Mouse (Mus musculus): ENCODE results near the gene Zc3h12d. TPM values are rescaled to one million over a fixed set of nuclear protein-coding genes. Genes with fewer than 3 reads are reported as not detected.

Gene Zc3h12d
- total RNA-seq, 1 experiment, result 0.04 TPM

DNA sequence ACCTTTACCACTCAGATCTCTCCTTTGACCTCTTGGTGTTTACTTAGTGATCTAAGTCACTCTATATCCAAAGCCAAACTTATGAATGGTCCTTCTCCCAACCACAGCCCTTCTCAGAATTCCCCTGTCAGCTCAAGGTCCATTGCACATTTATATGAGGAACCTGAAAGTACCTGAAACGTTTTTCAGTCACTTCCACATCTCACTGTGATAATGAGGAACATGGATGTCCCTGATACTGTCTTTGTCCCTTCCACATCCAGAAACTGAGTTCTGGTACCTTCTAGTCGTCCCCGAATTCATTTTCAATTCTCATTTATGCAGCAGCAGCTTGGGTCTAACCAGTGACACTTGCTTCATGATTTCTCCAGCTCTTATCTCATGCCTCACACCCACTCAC is 19.6 kb downstream of the Zc3h12d start:
- no peaks in the 10 kb centered on the region for H3K4me1 ChIP-seq (ENCODE audit: control insufficient read depth in 2 of 2, insufficient read depth in 2 of 2, low read length in 2 of 2, poor library complexity in 1 of 2)
- H3K4me3 ChIP-seq (ENCODE audit: insufficient read depth in 1 of 2, low read depth in 1 of 2, low read length in 2 of 2, poor library complexity in 1 of 2, severe bottlenecking in 1 of 2), result no peak overlapping the region
- H3K27ac ChIP-seq (ENCODE audit: insufficient read depth, low read depth, low read length, poor library complexity, severe bottlenecking), result no peak overlapping the region
- H3K36me3 ChIP-seq (ENCODE audit: control insufficient read depth, insufficient read depth, low read length, poor library complexity, severe bottlenecking), result no peaks in the 10 kb centered on the region
- TF ChIP-seq ZC3H11A (IDR thresholded peaks at IDR 0.05; ENCODE audit: borderline replicate concordance, low read depth, low read length) (no peak), MAFK (IDR thresholded peaks at IDR 0.05; ENCODE audit: insufficient read depth, low read depth, low read length) (no peak), HCFC1 (IDR thresholded peaks at IDR 0.05; ENCODE audit: borderline replicate concordance, insufficient read depth, low read length) (no peak), ZNF384 (IDR thresholded peaks at IDR 0.05; ENCODE audit: low read depth, low read length) (no peak), CHD2 (IDR thresholded peaks at IDR 0.05; ENCODE audit: low read depth, low read length) (no peak)
- H3K9ac ChIP-seq (ENCODE audit: insufficient read depth, low read depth, low read length, poor library complexity, severe bottlenecking), result no peak overlapping the region
- in situ Hi-C loops (cut with MboI; ENCODE audit: low sequenced_read_pairs in 2 of 2, unreplicated experiment in 2 of 2), result no loop called here
- H3K9me3 ChIP-seq (ENCODE audit: control insufficient read depth, insufficient read depth, low read depth, low read length), result no peaks in the 10 kb centered on the region
- DNase-seq (ENCODE audit: low read depth, low spot score), result no peak

DNA sequence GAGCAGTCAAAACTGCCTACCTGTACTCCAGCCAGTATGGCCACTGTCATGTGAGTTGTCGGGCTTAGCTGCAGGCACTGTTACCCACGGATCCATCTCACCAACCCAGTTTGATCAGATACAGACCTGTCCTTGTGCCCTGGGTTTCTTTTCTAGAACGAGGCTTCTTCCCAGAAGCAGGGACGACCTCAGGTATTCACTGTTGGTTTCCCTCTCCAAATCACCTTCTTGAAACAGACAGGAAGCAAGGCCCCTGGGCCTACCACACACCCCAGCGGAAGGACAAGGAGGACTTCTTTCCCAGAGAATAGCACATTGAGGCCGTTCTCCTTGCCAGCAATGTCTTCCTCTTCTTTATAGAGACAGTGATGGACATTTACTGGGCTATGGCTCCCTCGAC is 28.2 kb downstream of the Zc3h12d start:
- H3K27ac ChIP-seq (ENCODE audit: insufficient read depth, low read depth, low read length, poor library complexity, severe bottlenecking), result no peak overlapping the region
- no peak overlapping the region for H3K9ac ChIP-seq (ENCODE audit: insufficient read depth, low read depth, low read length, poor library complexity, severe bottlenecking)
- no peak for TF ChIP-seq ZNF384 (IDR thresholded peaks at IDR 0.05; ENCODE audit: low read depth, low read length)
- TF ChIP-seq ZC3H11A (IDR thresholded peaks at IDR 0.05; ENCODE audit: borderline replicate concordance, low read depth, low read length), result no peak
- TF ChIP-seq CHD2 (IDR thresholded peaks at IDR 0.05; ENCODE audit: low read depth, low read length), result no peak
- no peak for TF ChIP-seq HCFC1 (IDR thresholded peaks at IDR 0.05; ENCODE audit: borderline replicate concordance, insufficient read depth, low read length)
- TF ChIP-seq MAFK (IDR thresholded peaks at IDR 0.05; ENCODE audit: insufficient read depth, low read depth, low read length), result no peak
- in situ Hi-C loops (cut with MboI; ENCODE audit: low sequenced_read_pairs in 2 of 2, unreplicated experiment in 2 of 2), result no loop called here
- H3K36me3 ChIP-seq (ENCODE audit: control insufficient read depth, insufficient read depth, low read length, poor library complexity, severe bottlenecking), result no peaks in the 10 kb centered on the region
- no peak for DNase-seq (ENCODE audit: low read depth, low spot score)
- H3K9me3 ChIP-seq (ENCODE audit: control insufficient read depth, insufficient read depth, low read depth, low read length), result no peaks in the 10 kb centered on the region
- H3K4me3 ChIP-seq (ENCODE audit: insufficient read depth in 1 of 2, low read depth in 1 of 2, low read length in 2 of 2, poor library complexity in 1 of 2, severe bottlenecking in 1 of 2), result no peak overlapping the region
- H3K4me1 ChIP-seq (ENCODE audit: control insufficient read depth in 2 of 2, insufficient read depth in 2 of 2, low read length in 2 of 2, poor library complexity in 1 of 2), result no peaks in the 10 kb centered on the region

DNA sequence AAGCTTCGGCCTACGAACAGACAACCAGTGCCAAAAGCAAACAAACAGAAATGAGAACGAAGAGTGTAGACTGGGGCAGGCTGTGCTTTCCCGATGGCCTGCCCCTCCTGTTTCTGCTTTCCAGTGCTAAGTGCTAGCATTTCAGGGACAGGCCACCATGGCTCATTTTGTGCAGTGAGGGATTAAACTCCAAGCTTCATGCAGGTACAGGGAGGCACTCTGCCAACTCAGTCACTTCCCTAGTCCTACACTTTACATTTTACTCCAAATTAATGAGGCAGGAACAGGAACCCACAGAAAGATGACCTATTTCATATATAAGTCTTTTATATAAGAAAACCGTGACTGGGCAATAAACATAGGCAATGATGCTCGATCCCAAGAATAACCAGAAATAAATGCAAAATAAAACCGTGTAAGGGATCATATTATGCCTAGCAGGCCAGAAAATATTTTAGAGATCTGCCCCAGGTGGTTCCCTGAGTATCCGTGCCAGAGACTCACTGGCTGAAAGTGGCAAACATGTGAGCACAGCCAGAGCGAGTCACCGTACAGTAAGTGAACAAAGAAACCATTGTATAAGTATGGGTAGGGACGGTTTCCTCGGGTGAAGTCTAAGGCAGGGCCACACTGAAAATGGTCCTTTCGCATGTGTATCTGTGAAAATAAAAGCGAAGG is 29.1 kb downstream of the Zc3h12d start:
- in situ Hi-C loops (cut with MboI; ENCODE audit: low sequenced_read_pairs in 2 of 2, unreplicated experiment in 2 of 2), result no loop called here
- DNase-seq (ENCODE audit: low read depth, low spot score), result no peak
- Histone ChIP-seq H3K4me3 (ENCODE audit: insufficient read depth in 1 of 2, low read depth in 1 of 2, low read length in 2 of 2, poor library complexity in 1 of 2, severe bottlenecking in 1 of 2) (no peak overlapping the region), H3K9ac (ENCODE audit: insufficient read depth, low read depth, low read length, poor library complexity, severe bottlenecking) (no peak overlapping the region), H3K9me3 (ENCODE audit: control insufficient read depth, insufficient read depth, low read depth, low read length) (no peaks in the 10 kb centered on the region), H3K27ac (ENCODE audit: insufficient read depth, low read depth, low read length, poor library complexity, severe bottlenecking) (no peak overlapping the region), H3K36me3 (ENCODE audit: control insufficient read depth, insufficient read depth, low read length, poor library complexity, severe bottlenecking) (no peaks in the 10 kb centered on the region), H3K4me1 (ENCODE audit: control insufficient read depth in 2 of 2, insufficient read depth in 2 of 2, low read length in 2 of 2, poor library complexity in 1 of 2) (peaks cover 0 to 1% of the 10 kb centered on the region in 2 experiments; a peak in 1 of 4 replicates)
- TF ChIP-seq ZNF384 (IDR thresholded peaks at IDR 0.05; ENCODE audit: low read depth, low read length) (no peak), ZC3H11A (IDR thresholded peaks at IDR 0.05; ENCODE audit: borderline replicate concordance, low read depth, low read length) (no peak), MAFK (IDR thresholded peaks at IDR 0.05; ENCODE audit: insufficient read depth, low read depth, low read length) (no peak), HCFC1 (IDR thresholded peaks at IDR 0.05; ENCODE audit: borderline replicate concordance, insufficient read depth, low read length) (no peak), CHD2 (IDR thresholded peaks at IDR 0.05; ENCODE audit: low read depth, low read length) (no peak)

DNA sequence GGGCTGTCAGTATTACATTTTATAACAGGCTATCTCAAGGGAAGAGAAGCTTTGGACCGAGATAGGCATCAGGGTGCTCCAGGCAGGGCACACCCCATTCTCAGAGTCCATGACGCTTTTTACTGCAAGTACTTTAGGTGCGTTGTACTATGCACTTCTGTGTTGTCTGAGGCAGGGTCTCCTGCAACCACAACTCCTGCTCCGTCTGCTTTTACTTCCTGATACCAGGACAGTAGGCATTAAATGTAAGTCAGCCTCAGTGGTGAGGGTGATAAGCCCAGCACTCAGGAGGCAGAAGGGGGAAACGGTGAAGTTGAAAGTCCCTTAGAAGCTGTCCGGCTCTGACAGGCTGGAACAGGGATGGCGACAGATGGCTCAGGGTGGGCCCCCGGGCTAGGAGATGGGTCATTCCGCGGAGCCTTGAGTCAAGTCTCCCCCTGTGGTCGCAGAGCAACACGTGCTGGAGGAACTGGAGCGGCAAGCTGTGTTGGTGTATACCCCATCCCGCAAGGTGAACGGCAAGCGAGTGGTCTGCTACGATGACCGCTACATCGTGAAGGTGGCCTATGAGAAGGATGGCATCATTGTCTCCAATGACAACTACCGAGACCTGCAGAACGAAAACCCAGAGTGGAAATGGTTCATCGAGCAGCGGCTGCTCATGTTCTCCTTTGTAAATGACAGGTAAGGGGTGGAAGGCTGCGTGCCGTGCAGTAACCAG is 29.8 kb downstream of the Zc3h12d start:
- H3K4me1 ChIP-seq (ENCODE audit: control insufficient read depth in 2 of 2, insufficient read depth in 2 of 2, low read length in 2 of 2, poor library complexity in 1 of 2), result peaks cover 0 to 3% of the 10 kb centered on the region in 2 experiments; a peak in 1 of 4 replicates
- no peak for DNase-seq (ENCODE audit: low read depth, low spot score)
- TF ChIP-seq HCFC1 (IDR thresholded peaks at IDR 0.05; ENCODE audit: borderline replicate concordance, insufficient read depth, low read length) (no peak), ZC3H11A (IDR thresholded peaks at IDR 0.05; ENCODE audit: borderline replicate concordance, low read depth, low read length) (no peak), CHD2 (IDR thresholded peaks at IDR 0.05; ENCODE audit: low read depth, low read length) (no peak), MAFK (IDR thresholded peaks at IDR 0.05; ENCODE audit: insufficient read depth, low read depth, low read length) (no peak), ZNF384 (IDR thresholded peaks at IDR 0.05; ENCODE audit: low read depth, low read length) (no peak)
- H3K36me3 ChIP-seq (ENCODE audit: control insufficient read depth, insufficient read depth, low read length, poor library complexity, severe bottlenecking), result no peaks in the 10 kb centered on the region
- H3K27ac ChIP-seq (ENCODE audit: insufficient read depth, low read depth, low read length, poor library complexity, severe bottlenecking), result no peak overlapping the region
- H3K4me3 ChIP-seq (ENCODE audit: insufficient read depth in 1 of 2, low read depth in 1 of 2, low read length in 2 of 2, poor library complexity in 1 of 2, severe bottlenecking in 1 of 2), result no peak overlapping the region
- no peaks in the 10 kb centered on the region for H3K9me3 ChIP-seq (ENCODE audit: control insufficient read depth, insufficient read depth, low read depth, low read length)
- H3K9ac ChIP-seq (ENCODE audit: insufficient read depth, low read depth, low read length, poor library complexity, severe bottlenecking), result no peak overlapping the region
- in situ Hi-C loops (cut with MboI; ENCODE audit: low sequenced_read_pairs in 2 of 2, unreplicated experiment in 2 of 2), result no loop called here

All from ES-E14 (cell line).